Mouse (Mus musculus) ES-E14 (cell line): ENCODE results near the gene Iqgap3.

Experiments
- CHD2 ChIP-seq: IDR thresholded peaks from 2 replicates; pipeline ENCODE4 v1.6.1; 2014; ENCODE audit warnings: mild to moderate bottlenecking, low read depth, low read length, inconsistent platforms
- ZNF384 ChIP-seq: IDR thresholded peaks from 2 replicates; pipeline ENCODE4 v1.6.1; 2012; ENCODE audit warnings: low read depth, low read length, inconsistent platforms

DNA sequence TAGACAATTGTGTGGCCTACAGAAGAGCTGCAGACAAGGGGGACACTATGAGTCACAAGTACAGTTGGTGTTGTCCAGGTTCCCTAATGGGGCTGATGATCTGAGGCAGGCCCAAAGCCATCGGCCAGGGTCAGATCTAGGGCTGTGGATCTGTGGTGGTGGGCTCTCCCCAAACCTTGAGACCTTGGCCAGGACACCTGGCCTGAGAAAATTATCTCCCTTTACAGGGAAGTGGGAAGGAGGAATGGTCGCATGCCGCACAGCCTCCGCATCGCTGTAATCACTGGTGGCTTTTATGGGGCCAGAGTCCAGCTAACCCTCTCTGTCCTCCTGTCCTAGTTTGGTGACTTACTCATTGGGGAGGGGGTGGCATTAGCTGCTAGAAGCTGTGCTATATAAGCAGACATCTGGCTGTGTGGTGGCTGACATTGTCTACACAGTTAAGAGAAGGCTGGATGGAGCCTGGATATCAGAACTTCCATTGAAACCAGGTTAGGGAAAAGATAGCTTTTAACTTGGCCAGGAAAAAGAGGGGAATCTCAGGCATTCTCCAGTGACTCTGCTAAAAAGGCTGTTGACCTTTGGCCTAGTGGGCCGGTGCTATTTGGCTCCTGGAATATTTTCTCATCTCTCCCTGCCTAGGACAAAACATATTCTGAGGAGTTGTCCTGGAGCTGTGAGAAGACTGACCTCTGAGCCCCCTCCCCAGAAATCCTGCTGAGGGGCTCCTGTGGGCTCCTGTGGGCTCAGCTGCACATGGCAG lies 63.1 kb downstream of the Iqgap3 start:
- TF ChIP-seq CHD2 (no peak), ZNF384 (no peak)
